Mouse (Mus musculus): Measurements from ENCODE around the gene Crabp2.
"Not testable (repeated sequence)": the region's sequence is repeated elsewhere in the genome, so short reads cannot be mapped to it uniquely, and the experiment has no call there.

DNA sequence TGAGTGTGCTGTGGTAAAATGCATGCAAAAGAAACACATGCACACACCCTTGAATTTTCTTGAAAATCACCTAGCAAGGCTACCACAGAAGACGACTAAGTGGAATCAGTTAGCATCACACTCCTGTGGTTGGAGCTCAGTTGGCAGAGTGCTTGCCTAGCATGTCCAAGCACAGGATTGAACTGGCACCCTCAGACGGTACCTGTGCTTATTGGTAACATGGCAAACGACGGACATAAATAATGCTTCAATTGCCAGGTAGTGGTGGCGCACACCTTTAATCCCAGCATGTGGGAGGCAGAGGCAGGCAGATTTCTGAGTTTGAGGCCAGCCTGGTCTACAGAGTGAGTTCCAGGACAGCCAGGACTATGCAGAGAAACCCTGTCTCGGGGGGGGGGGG is 46.5 kb upstream of the Crabp2 start:
- not testable (repeated sequence) for TF ChIP-seq EP300 (optimal IDR thresholded peaks at IDR 0.05); CTCF (IDR thresholded peaks at IDR 0.05; ENCODE audit: low read depth)
